Mouse (Mus musculus) forebrain, embryonic 14.5 days (tissue): ENCODE data around the gene Plcl1. TPM values are rescaled to one million over a fixed set of nuclear protein-coding genes. Genes with fewer than 3 reads are reported as not detected.
A peak's percentile ranks its signal among the peaks of the same experiment; 100 is the strongest.

Experiments
- ATAC-seq: fragments of 200-750 bp; cut with Nextera tagmentation; 2 replicates; pipeline ENCODE4 v1.8.0; 2017; ENCODE audit warnings: mild to moderate bottlenecking, moderate library complexity
- DNase-seq: peaks from one replicate; pipeline ENCODE4 v3.0.0-alpha.2; 2015; ENCODE audit warnings: low spot score
- H3K27ac ChIP-seq: fragments of 300-500 bp; sonication (generic); 2 replicates; pipeline ENCODE4 v1.5.1; 2014; ENCODE audit warnings: low read depth, mild to moderate bottlenecking, control low read depth, low read length, moderate library complexity
- H3K27me3 ChIP-seq: fragments of 300-500 bp; sonication (generic); replicated peaks from 2 replicates; pipeline ENCODE4 v1.6.1; 2014; ENCODE audit warnings: low read length, control low read depth, mixed read lengths; ENCODE audit not compliant: control insufficient read depth, insufficient read depth
- H3K36me3 ChIP-seq: fragments of 300-500 bp; sonication (generic); 2 replicates; pipeline ENCODE4 v1.6.1; 2014; ENCODE audit warnings: low read length, control low read depth; ENCODE audit not compliant: control insufficient read depth, insufficient read depth
- H3K4me1 ChIP-seq: fragments of 300-500 bp; sonication (generic); 2 replicates; pipeline ENCODE4 v1.6.1; 2014; ENCODE audit warnings: antibody characterized with exemption, low read length, control low read depth; ENCODE audit not compliant: control insufficient read depth, insufficient read depth
- H3K4me2 ChIP-seq: fragments of 300-500 bp; sonication (generic); 2 replicates; pipeline ENCODE4 v1.6.1; 2014; ENCODE audit warnings: mild to moderate bottlenecking, control low read depth, low read length
- H3K4me3 ChIP-seq: fragments of 300-500 bp; sonication (generic); 2 replicates; pipeline ENCODE4 v1.5.1; 2014; ENCODE audit warnings: low read depth, low read length, control low read depth
- H3K9ac ChIP-seq: fragments of 300-500 bp; sonication (generic); 2 replicates; pipeline ENCODE4 v1.6.1; 2014; ENCODE audit warnings: mild to moderate bottlenecking, low read length, control low read depth, moderate library complexity
- H3K9me3 ChIP-seq: fragments of 300-500 bp; sonication (generic); replicated peaks from 2 replicates; pipeline ENCODE4 v1.6.1; 2016; ENCODE audit warnings: low read length, control low read depth, mixed read lengths; ENCODE audit not compliant: control insufficient read depth
- WGBS: fragments of 180-500 bp; shearing (Covaris S2); extraction: QIAGEN DNeasy Blood & Tissue Kit; methylation state at CpG from one replicate; pipeline ENCODE4 v1.1.7; 2014; 5-methylcytosine and 5-hydroxymethylcytosine counted together
- polyA plus RNA-seq: library from polyadenylated mRNA; unstranded; fragments of >200 nt; fragmentation: Nextera tagmentation; extraction: Ambion mirVana; gene quantifications from 2 replicates; pipeline ENCODE4 v1.2.1, GENCODE M21; 2014

The Plcl1 gene
- polyA plus RNA-seq, 1 experiment from 2014 or later = 2.6 TPM

- no peaks in the 10 kb centered on the region for H3K27me3 ChIP-seq
- H3K4me3 ChIP-seq = no peak overlapping the region
- ATAC-seq (no peak), DNase-seq (peak; percentile 53)
- H3K4me1 ChIP-seq = no peaks in the 10 kb centered on the region
- no peaks in the 10 kb centered on the region for H3K9me3 ChIP-seq
- no peaks in the 10 kb centered on the region for H3K36me3 ChIP-seq
- no peak overlapping the region for H3K4me2 ChIP-seq
- WGBS = 55% methylated on average over 10 of the region's 10 CpGs
- H3K27ac ChIP-seq = no peak overlapping the region
- no peak overlapping the region for H3K9ac ChIP-seq
Observed at GRCm38 (mm10) chr1:55755742-55756141, 350.0 kb downstream of the Plcl1 start.

- ATAC-seq (no peak), DNase-seq (no peak)
- Histone ChIP-seq H3K27ac (no peak overlapping the region), H3K9ac (no peak overlapping the region), H3K4me3 (no peak overlapping the region), H3K36me3 (no peaks in the 10 kb centered on the region), H3K4me2 (no peak overlapping the region), H3K27me3 (no peaks in the 10 kb centered on the region), H3K4me1 (no peaks in the 10 kb centered on the region), H3K9me3 (no peaks in the 10 kb centered on the region)
- 75% methylated on average over 5 of the region's 5 CpGs for WGBS
Observed at GRCm38 (mm10) chr1:55762284-55762683, 356.6 kb downstream of the Plcl1 start.

GRCm38 (mm10) chr1:55763171-55763570 lies 357.4 kb downstream of the Plcl1 start:
- no peak overlapping the region for H3K4me2 ChIP-seq
- H3K9me3 ChIP-seq = no peaks in the 10 kb centered on the region
- no peak for DNase-seq
- H3K36me3 ChIP-seq = no peaks in the 10 kb centered on the region
- no peak overlapping the region for H3K27ac ChIP-seq
- no peak overlapping the region for H3K4me3 ChIP-seq
- no peaks in the 10 kb centered on the region for H3K4me1 ChIP-seq
- H3K9ac ChIP-seq = no peak overlapping the region
- H3K27me3 ChIP-seq = no peaks in the 10 kb centered on the region
- ATAC-seq = no peak
- 77% methylated on average over 2 of the region's 2 CpGs for WGBS

GRCm38 (mm10) chr1:55766743-55767142 lies 361.0 kb downstream of the Plcl1 start:
- ATAC-seq (no peak), DNase-seq (no peak)
- no peaks in the 10 kb centered on the region for H3K4me1 ChIP-seq
- WGBS = 82% methylated on average over 1 of the region's 1 CpGs
- H3K9me3 ChIP-seq = no peaks in the 10 kb centered on the region
- no peak overlapping the region for H3K9ac ChIP-seq
- no peak overlapping the region for H3K4me3 ChIP-seq
- H3K36me3 ChIP-seq = no peaks in the 10 kb centered on the region
- no peaks in the 10 kb centered on the region for H3K27me3 ChIP-seq
- H3K4me2 ChIP-seq = no peak overlapping the region
- H3K27ac ChIP-seq = no peak overlapping the region

GRCm38 (mm10) chr1:55770072-55770785 lies 364.5 kb downstream of the Plcl1 start:
- Histone ChIP-seq H3K9me3 (no peaks in the 10 kb centered on the region), H3K27ac (no peak overlapping the region), H3K4me2 (no peak overlapping the region), H3K9ac (no peak overlapping the region), H3K4me3 (no peak overlapping the region), H3K4me1 (no peaks in the 10 kb centered on the region), H3K27me3 (no peaks in the 10 kb centered on the region), H3K36me3 (no peaks in the 10 kb centered on the region)
- DNase-seq (no peak), ATAC-seq (no peak)

- Histone ChIP-seq H3K4me1 (no peaks in the 10 kb centered on the region), H3K9me3 (no peaks in the 10 kb centered on the region), H3K9ac (no peak overlapping the region), H3K36me3 (no peaks in the 10 kb centered on the region), H3K4me3 (no peak overlapping the region), H3K4me2 (no peak overlapping the region), H3K27ac (no peak overlapping the region), H3K27me3 (no peaks in the 10 kb centered on the region)
- DNase-seq (peak; percentile 2), ATAC-seq (no peak)
- 61% methylated on average over 6 of the region's 6 CpGs for WGBS
Observed at GRCm38 (mm10) chr1:55792817-55793216, 387.1 kb downstream of the Plcl1 start.

Other genes with a start within 250 kb of the Plcl1 start
- 12.1 and 12.2 TPM in 2 replicates for gene Rftn2, start 179.1 kb upstream of the Plcl1 start, polyA plus RNA-seq
- 3.0 and 4.5 TPM in 2 replicates for gene Mars2, start 168.7 kb upstream of the Plcl1 start, polyA plus RNA-seq
- gene Boll, start 42.5 kb upstream of the Plcl1 start, polyA plus RNA-seq = 0.23 TPM in 1 of 2 replicates, not detected in the other